Mouse (Mus musculus) right cerebral cortex, postnatal 25 days (tissue): ENCODE measurements around the gene Tubb3.

ENCODE experiments used
- DNase-seq: peaks from one replicate; pipeline ENCODE4 v3.0.0; 2022

Tubb3 gene

DNA sequence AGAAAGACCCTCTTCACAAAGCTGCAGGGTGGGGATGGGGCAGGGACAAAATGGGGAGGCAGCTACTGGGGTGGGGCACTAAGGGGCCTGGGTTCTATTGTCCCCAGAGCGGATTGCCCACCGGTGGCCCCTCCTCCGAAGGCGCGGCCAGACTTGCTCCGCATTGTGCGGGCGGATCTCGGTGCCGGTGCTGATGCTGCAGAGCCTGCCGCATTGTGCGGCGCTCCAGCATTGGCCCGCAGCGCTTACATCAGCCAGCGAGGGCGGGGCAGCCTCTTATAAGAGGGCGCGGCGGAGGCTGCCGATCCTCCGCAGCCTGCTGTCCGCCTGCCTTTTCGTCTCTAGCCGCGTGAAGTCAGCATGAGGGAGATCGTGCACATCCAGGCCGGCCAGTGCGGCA, at the start of gene Tubb3:
TSS of gene Tubb3 (plus strand) at position 179 of the 400 bp plus-strand sequence.
- DNase-seq, result peak; percentile 93

DNA sequence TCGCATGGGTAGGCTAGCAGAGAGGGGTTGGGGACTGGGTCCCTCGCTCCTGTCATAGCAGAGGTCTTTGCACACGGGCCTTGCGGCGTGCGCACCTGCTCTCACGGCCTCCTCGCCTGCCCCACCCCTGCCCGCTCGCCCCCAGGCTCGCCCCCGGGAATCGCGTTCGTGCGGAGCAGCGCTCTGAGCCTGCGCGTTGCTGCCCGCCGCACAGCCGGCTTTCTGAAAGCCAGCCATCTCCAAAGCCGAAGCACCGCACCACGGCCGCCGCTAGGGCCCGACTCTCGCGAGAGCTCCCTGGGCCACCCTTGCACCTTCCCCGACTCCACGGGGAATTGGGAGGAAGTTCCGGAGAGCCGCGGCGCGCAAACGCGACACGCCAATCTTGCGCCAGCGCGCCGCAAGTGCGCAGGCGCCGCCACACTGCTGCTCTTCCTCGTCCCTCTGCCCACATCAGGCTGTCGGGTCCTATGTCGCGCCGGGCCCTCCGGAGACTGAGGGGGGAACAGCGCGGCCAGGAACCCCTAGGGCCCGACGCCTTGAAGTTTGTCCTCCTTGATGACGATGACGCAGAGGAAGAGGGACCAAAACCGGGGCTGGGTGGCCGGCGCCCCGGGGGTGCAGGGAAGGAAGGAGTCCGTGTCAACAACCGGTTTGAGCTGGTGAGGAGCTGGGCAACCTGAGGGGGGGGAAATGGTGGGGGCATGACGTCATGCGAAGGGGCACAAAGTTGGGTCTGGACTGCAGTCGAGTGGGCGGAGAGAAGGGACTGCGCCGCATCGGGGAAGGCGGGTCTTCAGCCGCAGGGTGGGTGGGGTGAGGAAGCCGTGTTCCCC, 37.6 kb upstream of the Tubb3 start, which contains the start of gene Tcf25:
TSS of gene Tcf25 (plus strand) at position 351 of the 836 bp plus-strand sequence.
- peak; percentile 97 for DNase-seq

DNA sequence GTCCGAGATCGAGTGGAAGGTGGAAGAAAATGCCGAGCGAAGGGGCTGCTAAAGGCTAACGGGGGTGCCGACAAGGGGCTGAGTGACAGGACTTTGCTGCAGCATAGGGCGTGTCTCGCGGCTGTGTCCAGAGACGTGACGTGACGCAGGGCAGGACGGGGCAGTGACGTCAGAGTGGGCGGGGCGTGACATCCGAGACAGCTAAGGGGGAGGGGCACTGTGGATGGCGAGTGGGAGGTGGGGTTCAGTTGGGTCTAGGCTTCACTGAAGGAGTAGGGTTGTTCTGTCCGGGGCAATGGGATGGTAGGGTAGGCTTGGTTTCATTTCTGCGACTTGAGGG, 37.0 kb upstream of the Tubb3 start:
- DNase-seq, result peak; percentile 90

DNA sequence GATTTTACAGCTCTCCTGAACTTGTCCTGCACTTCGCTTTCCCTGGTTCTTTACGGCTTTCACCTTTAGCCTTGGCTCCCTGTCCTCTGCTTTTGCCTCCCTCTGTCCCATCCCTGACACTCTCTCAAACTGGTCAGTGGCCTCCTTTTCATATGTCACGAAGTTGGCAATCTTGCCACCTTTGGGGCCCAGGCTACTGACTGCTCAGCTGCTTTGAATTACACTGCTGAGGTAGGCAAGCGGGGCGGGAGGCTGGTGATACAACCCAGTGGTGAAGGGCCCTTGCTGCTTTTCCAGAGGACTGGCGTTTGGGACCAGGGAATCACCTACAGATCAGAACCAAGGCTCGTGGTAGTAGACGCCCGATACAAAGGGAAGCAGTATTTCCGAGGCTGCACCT, 35.5 kb upstream of the Tubb3 start:
- DNase-seq, result no peak

DNA sequence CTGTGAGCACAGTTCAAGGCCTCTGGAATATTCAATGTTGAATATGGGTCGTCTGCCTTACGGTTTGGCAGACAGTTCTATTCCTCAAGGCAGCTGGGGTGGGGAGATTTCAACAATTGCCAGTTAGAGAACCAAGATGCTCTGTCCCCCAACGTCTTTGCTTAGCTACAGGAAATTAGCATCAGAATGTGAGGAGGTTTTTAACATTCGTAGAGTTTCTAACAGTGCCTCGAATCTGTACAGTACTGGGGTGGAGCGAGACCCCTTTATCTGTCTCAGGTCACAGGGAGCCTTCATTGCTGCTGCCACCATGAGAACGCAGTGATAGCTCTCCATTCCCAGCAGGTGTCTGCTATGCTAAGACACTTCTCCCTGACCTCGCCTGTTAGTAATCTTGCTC, 35.1 kb upstream of the Tubb3 start:
- DNase-seq, result no peak

DNA sequence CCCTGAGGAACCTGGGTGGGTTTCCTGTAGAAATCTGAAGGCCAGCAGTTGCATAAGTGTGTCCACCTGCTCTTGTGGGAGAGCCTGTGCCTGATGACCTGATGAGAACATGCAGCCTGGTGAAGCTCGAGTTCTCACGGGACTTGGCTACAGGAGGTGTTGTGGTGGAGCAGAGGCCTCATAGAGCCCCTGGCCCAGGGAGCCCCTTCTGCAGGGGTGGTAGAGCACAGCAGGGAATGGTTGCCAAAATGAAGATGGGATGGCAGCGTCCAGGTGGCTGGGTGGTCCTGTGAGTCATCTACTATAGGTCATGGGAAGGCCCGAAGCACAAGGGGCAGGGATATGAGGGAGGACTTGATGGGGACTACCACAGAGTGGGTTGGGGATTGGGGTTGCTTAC, 29.5 kb upstream of the Tubb3 start:
- DNase-seq, result no peak

DNA sequence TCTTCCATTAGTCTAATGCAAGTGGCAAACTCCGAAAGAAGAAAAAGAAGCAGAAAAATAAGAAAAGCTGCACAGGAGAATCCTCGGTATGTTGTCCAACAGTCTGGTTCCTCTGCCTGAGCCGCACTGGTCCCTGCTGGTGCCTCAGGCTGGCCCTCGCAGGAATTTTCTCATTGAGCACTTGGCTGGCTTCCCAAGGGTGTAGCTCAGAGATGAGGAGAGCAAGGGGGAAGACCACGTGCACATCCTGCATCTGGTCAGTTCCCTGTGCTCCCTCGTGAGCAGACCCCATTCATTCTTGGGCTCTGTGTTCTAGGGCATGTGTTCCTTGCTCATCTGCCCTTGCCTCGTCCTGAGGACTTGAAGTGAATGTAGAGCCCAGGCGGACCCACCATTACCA, 28.7 kb upstream of the Tubb3 start:
- no peak for DNase-seq

DNA sequence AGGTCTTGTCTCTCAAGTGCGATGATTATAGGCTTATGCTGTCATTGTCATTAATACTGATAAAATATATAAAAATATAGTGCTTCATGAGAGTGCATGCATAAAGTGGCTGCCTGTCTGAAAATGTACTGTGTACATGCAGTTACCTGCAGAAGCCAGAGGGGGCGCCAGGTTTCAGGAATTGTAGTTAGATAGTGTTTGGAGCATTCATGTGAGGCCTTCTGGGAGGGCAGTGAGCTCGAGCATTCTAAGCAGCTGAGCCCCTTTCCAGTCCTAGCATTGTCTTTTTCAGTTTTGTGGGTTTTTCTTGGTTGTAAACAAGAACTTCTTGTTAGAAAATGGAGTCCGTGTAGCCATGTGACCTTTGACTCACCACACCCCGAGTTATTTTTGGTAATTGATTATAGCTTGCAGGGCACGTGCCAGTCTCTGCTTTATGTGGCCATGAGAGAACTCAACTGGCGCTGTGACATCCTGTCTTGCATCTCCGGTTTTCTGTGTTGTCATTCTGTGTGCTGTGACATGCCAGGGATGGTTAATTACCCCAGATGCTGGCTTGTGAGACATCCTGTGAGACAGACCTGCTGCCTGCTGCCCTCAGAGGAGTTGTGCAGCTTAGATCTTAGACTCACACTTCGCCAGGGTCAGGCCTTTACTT, 26.2 kb upstream of the Tubb3 start:
- DNase-seq, result no peak

DNA sequence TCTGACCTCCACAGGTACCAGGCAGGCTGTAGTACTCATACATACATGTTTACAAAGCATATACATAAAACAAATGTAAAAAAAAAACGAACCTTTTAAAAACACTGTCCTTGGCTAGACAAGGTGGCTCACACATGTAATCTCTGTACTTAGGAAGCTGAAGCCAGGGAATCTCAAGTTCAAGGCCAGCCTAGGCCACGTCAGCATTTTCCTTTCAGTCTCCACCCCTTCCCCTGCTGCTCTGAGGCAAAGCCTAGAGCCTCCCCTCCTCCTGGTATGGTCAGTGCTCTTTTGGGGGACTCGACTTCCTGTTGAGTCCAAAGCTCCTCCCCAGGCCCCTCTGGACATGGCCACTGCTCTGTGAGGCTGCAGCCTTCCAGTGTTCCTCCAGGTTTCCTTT, 24.2 kb upstream of the Tubb3 start:
- DNase-seq, result no peak

DNA sequence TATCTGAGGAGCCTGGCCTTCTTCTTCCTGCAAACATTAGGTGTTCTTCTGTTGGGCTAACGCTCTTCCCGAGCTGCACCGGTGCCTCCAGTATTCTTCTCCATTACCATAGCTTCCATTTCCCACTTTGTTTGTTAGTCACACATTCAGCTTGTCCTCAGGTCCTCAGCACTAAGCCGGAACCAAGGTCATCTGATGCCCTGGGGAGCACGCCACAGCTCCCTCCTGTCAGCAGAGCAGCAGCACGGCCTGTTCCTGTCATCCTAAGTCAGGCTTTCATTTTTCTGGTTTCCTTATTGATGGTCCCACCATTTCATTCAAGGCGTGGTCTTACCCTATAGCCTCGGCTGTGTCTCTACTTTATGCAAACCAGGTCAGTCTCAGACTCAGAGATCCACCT, 23.4 kb upstream of the Tubb3 start:
- no peak for DNase-seq

DNA sequence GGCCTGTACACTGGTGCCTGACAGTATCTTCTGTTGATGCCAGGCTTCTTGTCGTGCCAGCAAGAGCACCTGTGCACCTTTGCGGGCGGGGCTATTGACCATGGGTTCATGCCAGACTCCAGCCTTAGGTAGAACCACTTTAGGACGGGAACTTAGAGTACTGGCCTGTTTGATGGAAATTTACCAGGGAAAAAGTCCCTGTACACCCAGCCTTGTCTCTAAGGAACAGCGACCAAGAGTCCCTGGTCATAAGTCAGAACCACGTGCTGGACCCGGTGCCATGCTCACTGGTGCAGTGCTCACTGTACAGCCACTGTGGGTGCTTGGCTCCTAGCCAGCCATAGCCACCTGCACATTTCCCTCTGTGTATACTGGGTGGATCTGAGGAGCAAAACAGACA, 22.2 kb upstream of the Tubb3 start:
- DNase-seq, result no peak

DNA sequence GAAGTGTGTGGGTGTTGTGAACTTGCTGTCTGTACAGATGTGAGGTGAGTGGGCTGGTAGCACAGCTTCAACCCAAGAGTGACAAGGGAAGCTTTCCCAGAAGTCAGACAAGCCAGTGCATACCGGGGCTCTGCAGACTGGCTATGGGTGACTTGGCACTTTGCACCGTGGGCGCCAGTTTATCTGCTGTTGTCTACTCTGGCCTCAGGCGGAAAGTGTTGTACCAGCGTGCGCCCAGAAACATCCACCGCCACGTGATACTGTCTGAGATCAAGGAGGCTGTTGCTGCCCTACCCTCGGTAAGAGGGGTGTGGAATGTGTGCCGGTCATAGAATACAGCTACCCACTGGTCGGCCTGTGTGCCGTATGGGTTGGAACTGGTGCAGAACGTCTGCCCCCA, 12.9 kb upstream of the Tubb3 start:
- no peak for DNase-seq

DNA sequence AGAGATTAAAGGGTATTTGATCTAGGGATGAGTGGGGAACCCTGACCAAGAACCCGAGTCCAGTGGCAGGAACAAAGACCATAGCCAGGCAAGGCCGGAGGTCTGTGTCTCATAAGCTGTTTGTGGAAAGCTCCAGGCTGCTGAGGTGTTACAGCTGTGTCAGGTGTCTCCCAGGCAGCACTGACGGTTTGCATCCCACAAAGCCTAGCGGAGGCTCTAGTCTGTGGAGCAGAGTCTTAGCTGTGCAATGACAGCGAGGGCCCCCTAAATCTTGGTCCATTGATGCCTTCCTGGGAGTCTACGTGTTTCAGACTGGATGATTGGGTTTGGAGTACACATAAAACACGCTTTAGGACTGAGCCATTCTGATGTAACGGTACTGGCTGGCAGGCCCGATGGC, 9.3 kb upstream of the Tubb3 start:
- no peak for DNase-seq

DNA sequence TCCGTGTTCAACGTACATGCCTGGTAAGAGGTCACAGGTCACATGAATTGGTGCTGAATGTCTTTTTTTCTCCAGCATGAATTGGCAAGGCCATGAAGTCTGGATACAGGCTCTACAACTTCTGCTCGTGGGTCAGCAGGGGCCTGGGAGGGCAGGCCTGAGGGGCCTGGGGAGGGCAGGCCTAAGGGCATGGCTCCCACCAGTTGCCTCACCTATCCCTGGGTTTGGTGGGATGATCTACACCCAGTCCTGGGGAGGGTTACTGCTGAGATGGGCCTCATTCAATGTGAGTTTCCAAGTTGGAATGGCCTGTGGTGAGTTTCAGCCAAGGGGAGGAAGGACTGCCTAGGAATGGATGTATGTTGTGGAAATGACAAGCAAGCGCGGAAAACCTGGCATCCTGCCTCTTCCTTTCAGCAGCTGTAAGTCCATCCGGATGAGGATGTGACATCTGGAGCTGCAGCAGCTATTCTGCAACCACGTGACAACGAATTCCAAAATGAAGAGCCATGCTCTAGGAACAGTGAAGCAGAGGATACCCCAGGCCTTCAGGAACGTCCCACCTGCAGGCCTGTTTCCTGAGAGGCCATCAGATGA, 8.4 kb upstream of the Tubb3 start:
- no peak for DNase-seq

DNA sequence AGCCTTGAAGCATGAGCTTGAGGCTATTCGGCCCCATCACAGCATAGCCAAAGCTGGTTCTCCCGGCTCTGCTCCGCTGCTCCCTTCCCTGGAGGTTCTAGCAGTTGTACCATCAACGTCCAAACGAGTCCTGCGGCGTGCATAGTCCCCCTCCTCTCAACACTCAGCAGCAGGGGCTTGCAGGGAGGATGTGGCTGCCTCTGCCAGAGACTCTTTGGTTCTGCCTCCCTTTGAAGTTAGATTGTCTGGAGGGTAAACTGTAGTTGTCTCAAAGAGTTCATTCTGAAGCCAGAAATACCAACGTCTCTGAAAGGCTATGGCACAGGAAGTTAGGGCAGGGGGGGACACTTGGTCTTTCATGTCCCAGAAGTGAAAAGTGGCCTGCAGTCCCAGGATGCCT, 6.7 kb upstream of the Tubb3 start:
- no peak for DNase-seq

DNA sequence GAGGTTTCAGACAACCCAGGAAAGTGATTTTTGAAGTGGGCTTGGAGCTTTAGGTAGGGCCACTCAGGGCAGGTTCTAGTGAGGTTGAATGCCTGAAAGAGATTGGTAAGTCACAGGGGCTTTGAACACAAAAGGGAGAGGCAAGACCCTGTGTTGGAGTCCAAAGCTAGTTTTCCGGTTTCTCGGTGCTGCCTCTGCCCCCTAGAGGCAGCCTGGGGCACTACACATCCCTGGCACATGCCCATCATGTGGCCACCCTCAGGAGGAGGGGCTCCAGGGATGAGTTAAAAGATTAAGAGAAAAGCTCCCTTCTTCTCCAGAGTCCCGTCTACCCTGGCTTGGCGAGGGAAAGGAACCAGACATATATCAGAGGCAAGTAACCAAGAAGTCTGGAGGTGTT, 4.4 kb upstream of the Tubb3 start, which contains the start of gene Mc1r:
TSS of gene Mc1r (plus strand) at position 322 of the 400 bp plus-strand sequence.
- DNase-seq, result peak; percentile 70

DNA sequence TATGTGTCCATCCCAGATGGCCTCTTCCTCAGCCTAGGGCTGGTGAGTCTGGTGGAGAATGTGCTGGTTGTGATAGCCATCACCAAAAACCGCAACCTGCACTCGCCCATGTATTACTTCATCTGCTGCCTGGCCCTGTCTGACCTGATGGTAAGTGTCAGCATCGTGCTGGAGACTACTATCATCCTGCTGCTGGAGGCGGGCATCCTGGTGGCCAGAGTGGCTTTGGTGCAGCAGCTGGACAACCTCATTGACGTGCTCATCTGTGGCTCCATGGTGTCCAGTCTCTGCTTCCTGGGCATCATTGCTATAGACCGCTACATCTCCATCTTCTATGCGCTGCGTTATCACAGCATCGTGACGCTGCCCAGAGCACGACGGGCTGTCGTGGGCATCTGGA, 3.6 kb upstream of the Tubb3 start:
- DNase-seq, result no peak

DNA sequence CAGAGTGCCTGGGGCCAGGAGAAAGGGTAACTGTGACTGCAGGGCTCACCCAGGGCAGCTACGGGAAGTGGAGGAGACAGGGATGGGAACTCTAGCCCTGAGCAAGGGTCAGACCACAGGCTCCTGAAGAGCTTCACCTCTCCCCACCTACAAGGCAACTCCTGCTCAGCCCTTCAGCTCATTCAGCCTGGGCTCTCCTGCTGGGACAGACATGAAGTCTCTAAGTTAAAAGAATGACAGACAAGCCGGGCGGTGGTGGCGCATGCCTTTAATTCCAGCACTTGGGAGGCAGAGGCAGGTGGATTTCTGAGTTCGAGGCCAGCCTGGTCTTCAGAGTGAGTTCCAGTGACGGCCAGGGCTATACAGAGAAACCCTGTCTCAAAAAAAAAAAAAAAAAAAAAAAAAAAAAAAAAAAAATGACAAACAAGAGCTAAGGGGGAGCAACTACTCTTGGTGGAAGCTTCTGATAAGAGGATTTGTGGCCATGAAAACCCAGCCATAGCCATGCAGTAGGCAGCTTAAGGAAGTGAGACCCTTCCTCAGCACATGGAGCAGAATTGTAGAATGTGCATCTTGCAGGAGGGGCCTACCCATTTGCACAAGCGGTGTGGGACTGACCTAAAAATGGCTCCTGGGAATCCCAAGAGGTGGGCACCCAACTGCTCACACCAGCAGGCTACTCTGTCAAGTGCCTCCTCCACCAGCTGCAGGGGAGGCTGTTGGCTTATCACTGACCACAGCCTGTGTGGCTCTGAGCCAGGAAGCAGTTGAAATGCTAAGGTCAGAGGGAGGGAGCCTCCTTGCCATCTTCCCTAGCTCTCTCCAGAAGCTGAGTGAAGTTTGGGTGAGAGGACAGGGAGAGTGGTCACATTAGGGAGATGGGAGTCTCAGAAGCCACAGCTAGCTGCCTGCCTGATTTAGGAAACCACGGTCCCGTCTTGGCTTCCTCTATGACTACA, 2.4 kb upstream of the Tubb3 start:
- no peak for DNase-seq

DNA sequence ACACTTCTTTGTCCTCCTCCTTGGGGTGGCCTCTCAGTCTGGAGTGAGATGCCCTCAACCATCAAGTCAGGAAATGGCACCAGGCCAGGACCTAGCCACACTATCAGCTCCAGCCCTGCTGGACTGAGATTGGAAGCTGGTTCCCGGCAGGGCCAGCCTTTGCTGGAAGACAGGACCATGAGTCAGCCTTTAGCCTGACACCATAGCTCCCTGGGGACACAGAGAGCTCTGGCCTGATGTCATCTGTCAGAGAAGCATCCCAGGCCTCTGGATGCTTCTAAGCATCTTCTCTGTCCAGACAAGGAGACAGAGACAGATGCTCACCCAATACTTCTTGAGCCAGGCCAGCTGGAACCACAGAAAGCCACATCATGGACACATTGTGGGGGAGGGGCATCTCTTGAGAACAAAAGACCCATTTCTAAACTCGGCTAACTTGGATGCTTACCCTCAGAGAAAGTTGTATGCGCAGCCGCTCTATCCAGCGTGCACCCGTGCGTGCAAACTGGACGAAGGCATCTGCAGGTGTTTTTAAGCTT, 1.1 kb upstream of the Tubb3 start:
- DNase-seq, result no peak

DNA sequence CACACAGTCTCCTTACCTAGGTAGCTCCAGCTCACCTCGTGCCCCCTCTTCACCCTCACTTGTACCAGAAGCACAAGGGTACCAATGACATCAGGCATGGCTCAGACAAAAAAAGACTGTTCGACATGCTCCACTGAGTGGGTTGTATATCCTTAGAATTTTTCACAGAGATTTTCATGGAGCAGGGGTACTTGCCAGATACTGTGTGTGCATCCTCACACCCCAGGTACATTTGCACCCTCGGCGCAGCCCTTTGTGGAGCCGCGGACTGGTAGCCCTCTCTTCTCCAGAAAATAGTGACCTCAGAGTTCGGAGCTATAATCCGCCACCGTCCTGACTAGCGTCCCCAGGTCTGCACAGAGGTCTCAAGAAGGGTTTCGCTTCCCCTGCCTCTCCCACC, 436 bp upstream of the Tubb3 start:
- DNase-seq, result no peak

DNA sequence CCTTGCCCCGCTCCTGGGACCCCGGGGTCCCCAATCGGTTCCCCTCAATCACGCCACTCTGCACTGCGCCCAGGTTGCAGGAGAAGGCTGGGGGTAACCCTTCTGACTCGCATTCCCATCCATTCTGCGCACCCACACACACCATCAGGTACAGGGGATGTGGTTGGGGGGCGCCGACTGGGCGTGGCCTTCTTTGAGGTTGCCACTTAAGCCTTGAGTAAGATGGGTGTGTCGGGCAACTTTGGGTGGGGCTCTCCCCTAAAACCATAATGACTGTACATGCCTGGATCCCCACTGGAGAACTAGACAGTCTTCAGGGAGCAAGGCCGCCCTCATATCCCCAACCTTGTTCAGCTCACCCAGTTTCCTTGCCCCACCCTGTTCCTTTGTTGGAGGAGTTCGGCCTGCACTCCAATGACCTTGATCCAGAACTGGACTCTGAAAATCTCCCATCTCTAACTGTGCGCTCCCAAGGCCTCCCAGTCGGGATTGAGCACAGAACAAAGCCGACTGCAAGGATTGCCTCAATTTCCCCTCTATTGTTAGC, 630 bp downstream of the Tubb3 start:
- DNase-seq, result no peak

DNA sequence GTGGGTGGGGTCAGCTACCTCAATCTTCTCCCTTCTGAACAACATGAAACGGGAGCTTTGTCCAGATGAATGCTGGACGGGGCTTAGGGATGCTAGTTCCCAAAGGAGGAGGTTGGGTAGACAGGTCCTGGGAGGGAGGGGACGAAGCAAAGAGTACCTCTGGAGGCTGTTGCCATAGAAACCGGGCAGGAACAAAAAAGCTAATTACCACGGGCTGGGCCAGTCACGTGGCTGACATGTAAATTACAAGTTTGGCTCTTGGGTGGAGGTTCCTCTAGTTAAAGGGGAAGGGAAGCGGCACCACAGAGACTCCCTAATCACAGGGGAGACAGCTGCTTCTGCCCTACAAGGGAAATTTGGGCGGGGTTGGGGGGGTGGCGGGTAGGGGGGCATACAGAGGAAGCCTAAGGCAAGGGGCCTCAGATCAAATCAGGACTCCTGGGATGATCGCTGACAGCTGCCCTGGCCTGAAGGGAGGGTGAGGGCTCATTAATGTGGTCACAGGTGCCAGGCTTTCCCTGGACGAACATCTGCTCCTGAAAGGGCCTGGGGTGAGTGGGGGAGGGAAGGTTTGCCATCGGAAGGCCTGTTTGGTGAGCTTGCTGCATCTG, 1.4 kb downstream of the Tubb3 start:
- peak; percentile 78 for DNase-seq
